Mouse (Mus musculus) embryonic fibroblast, embryonic 13.5 days (primary cell): Measurements from ENCODE around the gene Slc2a1.

Source experiments
- CTCF ChIP-seq: IDR thresholded peaks from 2 replicates; pipeline ENCODE4 v1.5.1; 2011; ENCODE audit warnings: mild to moderate bottlenecking, control low read depth, low read length, moderate library complexity, borderline replicate concordance; ENCODE audit not compliant: insufficient read depth
- POLR2A ChIP-seq: IDR thresholded peaks from 2 replicates; pipeline ENCODE4 v1.6.1; 2011; ENCODE audit warnings: low read depth, mild to moderate bottlenecking, control low read depth, low read length, moderate library complexity

GRCm38 (mm10) chr4:119116336-119116735 is 7.8 kb downstream of the Slc2a1 start:
- TF ChIP-seq CTCF (no peak), POLR2A (no peak)
